Mouse (Mus musculus): Measurements from ENCODE around the gene Dhx37. TPM values are rescaled to one million over a fixed set of nuclear protein-coding genes. Genes with fewer than 3 reads are reported as not detected.

The Dhx37 gene
- total RNA-seq, 2 experiments from 2014 or later: 13.2 to 14.7 TPM

GRCm38 (mm10) chr5:125368156-125368555 lies 65.8 kb downstream of the Dhx37 start:
- DNase-seq: no peak
- intact Hi-C loops (cut with DNase I): loop anchor here (1.0 to 5.0 kb wide), 2 partner anchors 95 to 466 kb away; no protein-coding TSS in a partner anchor

DNA sequence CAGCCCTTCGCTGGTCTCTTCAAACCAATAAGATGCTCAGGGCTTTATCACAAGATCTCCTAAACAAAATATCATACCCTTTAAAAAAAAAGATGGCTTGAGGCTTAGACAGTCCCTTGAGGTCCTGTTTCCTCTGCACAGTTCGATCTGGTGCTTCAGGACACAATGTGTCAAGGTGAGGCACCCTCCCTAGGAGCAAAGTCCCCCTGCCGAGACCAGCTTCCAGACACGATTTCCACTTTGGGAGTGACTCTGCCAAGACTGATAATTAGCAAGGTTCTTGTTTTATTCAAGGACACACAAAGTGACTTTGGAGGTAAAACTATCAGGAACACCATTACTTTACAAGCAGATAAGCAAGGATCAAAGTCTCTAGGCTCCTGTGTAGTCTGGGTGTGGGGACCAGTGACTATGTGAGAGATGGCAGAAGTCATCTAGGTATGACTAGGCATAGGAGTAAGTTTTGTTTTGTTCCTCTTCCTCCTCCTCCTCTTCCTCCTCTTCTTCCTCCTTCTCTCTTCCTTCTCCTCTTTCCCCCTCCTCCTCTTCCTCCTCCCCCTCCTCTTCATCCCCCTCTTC lies 69.0 kb downstream of the Dhx37 start:
- DNase-seq: no peak
- intact Hi-C loops (cut with DNase I): loop anchor here (5.0 kb wide), 1 partner anchor 463 kb away; no protein-coding TSS in a partner anchor

DNA sequence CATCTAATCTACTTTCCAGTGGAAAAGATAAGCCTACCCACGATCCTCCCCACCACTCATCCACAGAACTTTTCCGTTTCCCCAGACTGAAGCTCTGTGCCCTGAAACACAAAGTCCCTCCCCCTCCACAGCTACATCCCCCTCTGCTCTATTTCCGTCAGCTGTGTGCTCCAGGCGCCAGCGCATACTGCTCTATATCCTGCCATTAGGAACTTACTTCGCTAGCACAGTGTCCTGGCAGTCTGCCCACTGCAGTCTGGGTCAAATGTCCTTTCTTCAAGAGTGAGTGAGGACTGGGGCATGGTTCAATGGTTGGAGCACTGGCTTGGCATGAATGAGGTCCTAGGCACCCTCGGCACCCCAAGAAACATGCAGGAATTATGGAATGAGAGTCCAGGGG lies 70.0 kb downstream of the Dhx37 start:
- intact Hi-C loops (cut with DNase I): no loop called here
- peak; percentile 69 to 73 for DNase-seq

Small RNA genes within 50 kb of the gene (microRNA-seq; reads per million reads assigned to microRNA genes)
- gene Gm27551: 0 reads per million in 2 experiments

Other genes with a start within 250 kb of the Dhx37 start
- gene Scarb1, start 93.0 kb downstream of the Dhx37 start, total RNA-seq (2021): 10 to 100 TPM; 62.6 to 73.8 TPM
- not detected for gene Gm10382, start 44.8 kb downstream of the Dhx37 start, total RNA-seq (2021)
- gene Ubc, start 43.9 kb downstream of the Dhx37 start, total RNA-seq (2021): 1,000 to 10,000 TPM in 1 of 2 experiments, 100 to 1,000 TPM in 1; 934 to 1,069 TPM
- gene Bri3bp, start 7.4 kb upstream of the Dhx37 start, total RNA-seq (2021): 10 to 100 TPM; 56.4 to 62.5 TPM
- 1 to 10 TPM; 4.8 to 5.0 TPM for gene Aacs, start 41.7 kb upstream of the Dhx37 start, total RNA-seq (2021)
- gene Tmem132b, start 97.7 kb upstream of the Dhx37 start, total RNA-seq (2021): under 1 TPM in 1 of 2 experiments, not detected in 1; 0.02 TPM

All from heart, postnatal 10 days (tissue).